Mouse (Mus musculus): ENCODE results near the gene Gm29564. TPM values are rescaled to one million over a fixed set of nuclear protein-coding genes. Genes with fewer than 3 reads are reported as not detected.
"Not testable (repeated sequence)": the region's sequence is repeated elsewhere in the genome, so short reads cannot be mapped to it uniquely, and the experiment has no call there.

Gene Gm29564
- not detected in 2 replicates for polyA plus RNA-seq (2015; fragmentation: Nextera tagmentation; extraction: Ambion mirVana)

- WGBS, result no CpG with 5 or more reads among the region's 6 CpGs
- H3K9ac ChIP-seq, result not testable (repeated sequence)
Measured at GRCm38 (mm10) chrY:78212693-78213092, at the start of gene Gm29564. Gm29564 (plus strand) TSS chrY:78212993.

More at GRCm38 (mm10) chrY:78212693-78213092, at the start of gene Gm29564:
- not testable (repeated sequence) for H3K4me2 ChIP-seq; H3K4me1 ChIP-seq (replicated peaks); H3K4me3 ChIP-seq; H3K27me3 ChIP-seq; H3K9me3 ChIP-seq; ATAC-seq (ENCODE audit: low FRiP score, low read depth); H3K36me3 ChIP-seq; H3K27ac ChIP-seq (replicated peaks)

Other genes starting within 250 kb of the Gm29564 start
- not detected in 2 replicates for gene Gm20867, start 249.8 kb upstream of the Gm29564 start, polyA plus RNA-seq (2015; fragmentation: Nextera tagmentation; extraction: Ambion mirVana)